Mouse (Mus musculus): ENCODE results near the gene Trub2. TPM values are rescaled to one million over a fixed set of nuclear protein-coding genes. Genes with fewer than 3 reads are reported as not detected.

The Trub2 gene
- polyA plus RNA-seq (2015; fragmentation: Nextera tagmentation; extraction: Ambion mirVana), result 40.0 and 43.0 TPM in 2 replicates

- peak within 1 kb of the TSS; percentile 81 for H3K27ac ChIP-seq
- ATAC-seq (ENCODE audit: low FRiP score), result peak; percentile 90
- peak within 1 kb of the TSS; percentile 81 for H3K4me2 ChIP-seq
- 1% methylated on average over 45 of the region's 45 CpGs for WGBS
- H3K36me3 ChIP-seq, result peaks cover 59% of the 10 kb centered on the region
- no peaks in the 10 kb centered on the region for H3K9me3 ChIP-seq
- H3K4me1 ChIP-seq (replicated peaks), result peaks cover 26% of the 10 kb centered on the region
- no peaks in the 10 kb centered on the region for H3K27me3 ChIP-seq
- peak within 1 kb of the TSS; percentile 86 for H3K9ac ChIP-seq
- H3K4me3 ChIP-seq, result peak within 1 kb of the TSS; percentile 78
These were observed at the start of gene Trub2 for GRCm38 (mm10) chr2:29787937-29788681. Gene Trub2 (minus strand): TSS chr2:29788502.

- Histone ChIP-seq H3K9me3 (no peaks in the 10 kb centered on the region), H3K4me1 (replicated peaks) (peaks cover 44% of the 10 kb centered on the region), H3K4me2 (0 out of 2 replicates have a peak overlapping the region, but pooled peaks have one; percentile 10), H3K4me3 (no peak overlapping the region), H3K27me3 (no peaks in the 10 kb centered on the region), H3K36me3 (peaks cover 18% of the 10 kb centered on the region), H3K9ac (peak overlapping the region; percentile 59), H3K27ac (peak overlapping the region; percentile 84)
- 0 out of 2 replicates have a peak, but pooled peaks have one; percentile 17 for ATAC-seq (ENCODE audit: low FRiP score)
- 11% methylated on average over 2 of the region's 2 CpGs for WGBS
These were observed 47.1 kb upstream of the Trub2 start for GRCm38 (mm10) chr2:29835391-29835899.

- Histone ChIP-seq H3K4me2 (no peak overlapping the region), H3K27ac (no peak overlapping the region), H3K9me3 (no peaks in the 10 kb centered on the region), H3K4me3 (no peak overlapping the region), H3K36me3 (peaks cover 18% of the 10 kb centered on the region), H3K27me3 (no peaks in the 10 kb centered on the region), H3K4me1 (replicated peaks) (peaks cover 29% of the 10 kb centered on the region), H3K9ac (no peak overlapping the region)
- 93% methylated on average over 5 of the region's 5 CpGs for WGBS
- no peak for ATAC-seq (ENCODE audit: low FRiP score)
These were observed 45.5 kb upstream of the Trub2 start for GRCm38 (mm10) chr2:29833796-29834195.

GRCm38 (mm10) chr2:29831106-29831505 is 42.8 kb upstream of the Trub2 start:
- Histone ChIP-seq H3K4me3 (no peak overlapping the region), H3K4me2 (no peak overlapping the region), H3K9ac (no peak overlapping the region), H3K27me3 (no peaks in the 10 kb centered on the region), H3K4me1 (replicated peaks) (peaks cover 32% of the 10 kb centered on the region), H3K27ac (no peak overlapping the region), H3K36me3 (peaks cover 12% of the 10 kb centered on the region), H3K9me3 (no peaks in the 10 kb centered on the region)
- no peak for ATAC-seq (ENCODE audit: low FRiP score)
- 87% methylated on average over 4 of the region's 4 CpGs for WGBS

- Histone ChIP-seq H3K9me3 (no peaks in the 10 kb centered on the region), H3K27me3 (no peaks in the 10 kb centered on the region), H3K9ac (peak overlapping the region; percentile 71), H3K27ac (0 out of 2 replicates have a peak overlapping the region, but pooled peaks have one; percentile 30), H3K36me3 (peaks cover 2% of the 10 kb centered on the region), H3K4me1 (replicated peaks) (peaks cover 22% of the 10 kb centered on the region), H3K4me3 (peak overlapping the region; percentile 58), H3K4me2 (peak overlapping the region; percentile 71)
- peak; percentile 1; the same call in 1 of the 2 replicates for ATAC-seq (ENCODE audit: low FRiP score)
- 3% methylated on average over 12 of the region's 12 CpGs for WGBS
These were observed 39.4 kb upstream of the Trub2 start for GRCm38 (mm10) chr2:29827709-29828024.

GRCm38 (mm10) chr2:29826926-29827708 is 38.8 kb upstream of the Trub2 start:
- Histone ChIP-seq H3K27ac (peak overlapping the region; percentile 94), H3K36me3 (no peaks in the 10 kb centered on the region), H3K9me3 (no peaks in the 10 kb centered on the region), H3K4me1 (replicated peaks) (peaks cover 22% of the 10 kb centered on the region), H3K9ac (peak overlapping the region; percentile 71), H3K4me3 (peak overlapping the region; percentile 58), H3K4me2 (peak overlapping the region; percentile 71), H3K27me3 (no peaks in the 10 kb centered on the region)
- WGBS, result under 1% methylated on average over 48 of the region's 48 CpGs
- peak; percentile 96 for ATAC-seq (ENCODE audit: low FRiP score)

GRCm38 (mm10) chr2:29826318-29826925 is 38.1 kb upstream of the Trub2 start:
- peak overlapping the region; percentile 58 for H3K4me3 ChIP-seq
- peak overlapping the region; percentile 63 for H3K4me2 ChIP-seq
- peak overlapping the region; percentile 94 for H3K27ac ChIP-seq
- 7% methylated on average over 11 of the region's 11 CpGs for WGBS
- no peaks in the 10 kb centered on the region for H3K36me3 ChIP-seq
- peak overlapping the region; percentile 71 for H3K9ac ChIP-seq
- H3K27me3 ChIP-seq, result no peaks in the 10 kb centered on the region
- ATAC-seq (ENCODE audit: low FRiP score), result peak; percentile 47
- no peaks in the 10 kb centered on the region for H3K9me3 ChIP-seq
- H3K4me1 ChIP-seq (replicated peaks), result peaks cover 22% of the 10 kb centered on the region

GRCm38 (mm10) chr2:29820025-29820817 is 31.9 kb upstream of the Trub2 start, which contains the start of gene Urm1:
Gene Urm1 (plus strand): TSS chr2:29820075.
- no peaks in the 10 kb centered on the region for H3K27me3 ChIP-seq
- H3K4me2 ChIP-seq, result peak within 1 kb of the TSS; percentile 68
- peak within 1 kb of the TSS; percentile 43 for H3K4me3 ChIP-seq
- under 1% methylated on average over 35 of the region's 35 CpGs for WGBS
- peak; percentile 75 for ATAC-seq (ENCODE audit: low FRiP score)
- peaks cover 18% of the 10 kb centered on the region for H3K36me3 ChIP-seq
- peak within 1 kb of the TSS; percentile 98 for H3K27ac ChIP-seq
- H3K4me1 ChIP-seq (replicated peaks), result peaks cover 22% of the 10 kb centered on the region
- H3K9ac ChIP-seq, result peak within 1 kb of the TSS; percentile 78
- H3K9me3 ChIP-seq, result no peaks in the 10 kb centered on the region

GRCm38 (mm10) chr2:29819363-29819762 is 31.1 kb upstream of the Trub2 start:
- Histone ChIP-seq H3K4me1 (replicated peaks) (peaks cover 22% of the 10 kb centered on the region), H3K27ac (peak overlapping the region; percentile 98), H3K36me3 (peaks cover 27% of the 10 kb centered on the region), H3K4me2 (peak overlapping the region; percentile 68), H3K9me3 (no peaks in the 10 kb centered on the region), H3K27me3 (no peaks in the 10 kb centered on the region), H3K4me3 (0 out of 2 replicates have a peak overlapping the region, but pooled peaks have one; percentile 43), H3K9ac (no peak overlapping the region; the same call in 1 of the 2 replicates)
- ATAC-seq (ENCODE audit: low FRiP score), result no peak
- WGBS, result 9% methylated on average over 2 of the region's 2 CpGs

GRCm38 (mm10) chr2:29817426-29818232 is 29.3 kb upstream of the Trub2 start:
- H3K27ac ChIP-seq, result peak overlapping the region; percentile 98
- ATAC-seq (ENCODE audit: low FRiP score), result peak; percentile 64
- no peak overlapping the region for H3K4me3 ChIP-seq
- H3K9ac ChIP-seq, result no peak overlapping the region
- no peaks in the 10 kb centered on the region for H3K9me3 ChIP-seq
- H3K36me3 ChIP-seq, result peaks cover 44% of the 10 kb centered on the region
- peak overlapping the region; percentile 34 for H3K4me2 ChIP-seq
- H3K4me1 ChIP-seq (replicated peaks), result peaks cover 22% of the 10 kb centered on the region
- H3K27me3 ChIP-seq, result no peaks in the 10 kb centered on the region
- WGBS, result 37% methylated on average over 8 of the region's 8 CpGs

Data from hindbrain, embryonic 13.5 days (tissue).